Mouse (Mus musculus) hindbrain, embryonic 15.5 days (tissue): ENCODE results near the gene Pax2. TPM values are rescaled to one million over a fixed set of nuclear protein-coding genes. Genes with fewer than 3 reads are reported as not detected.

ENCODE experiments used
- ATAC-seq: fragments of 200-750 bp; cut with Nextera tagmentation; 2 replicates; pipeline ENCODE4 v1.8.0; 2017; ENCODE audit warnings: low read depth, moderate number of reproducible peaks, moderate TSS enrichment; ENCODE audit not compliant: low FRiP score
- H3K27ac ChIP-seq: fragments of 300-500 bp; sonication (generic); replicated peaks from 2 replicates; pipeline ENCODE4 v1.5.1; 2015; ENCODE audit warnings: mild to moderate bottlenecking, inconsistent platforms
- H3K27me3 ChIP-seq: fragments of 300-500 bp; sonication (generic); 2 replicates; pipeline ENCODE4 v1.6.1; 2015; ENCODE audit warnings: control low read depth, inconsistent platforms
- H3K36me3 ChIP-seq: fragments of 300-500 bp; sonication (generic); 2 replicates; pipeline ENCODE4 v1.6.1; 2015; ENCODE audit warnings: control low read depth, inconsistent platforms
- H3K4me1 ChIP-seq: fragments of 300-500 bp; sonication (generic); replicated peaks from 2 replicates; pipeline ENCODE4 v1.6.1; 2015; ENCODE audit warnings: control low read depth, inconsistent platforms
- H3K4me2 ChIP-seq: fragments of 300-500 bp; sonication (generic); 2 replicates; pipeline ENCODE4 v1.6.1; 2015; ENCODE audit warnings: moderate library complexity, mild to moderate bottlenecking, inconsistent platforms
- H3K4me3 ChIP-seq: fragments of 300-500 bp; sonication (generic); 2 replicates; pipeline ENCODE4 v1.5.1; 2015; ENCODE audit warnings: mild to moderate bottlenecking, inconsistent platforms
- H3K9ac ChIP-seq: fragments of 300-500 bp; sonication (generic); 2 replicates; pipeline ENCODE4 v1.6.1; 2015; ENCODE audit warnings: inconsistent platforms
- H3K9me3 ChIP-seq: fragments of 300-500 bp; sonication (generic); 2 replicates; pipeline ENCODE4 v1.6.1; 2016; ENCODE audit warnings: control low read depth, inconsistent platforms
- WGBS: fragments of 180-500 bp; shearing (Covaris S2); methylation state at CpG from one replicate; pipeline ENCODE4 v1.1.7; 2015; 5-methylcytosine and 5-hydroxymethylcytosine counted together
- polyA plus RNA-seq: library from polyadenylated mRNA; unstranded; fragments of >200 nt; fragmentation: Nextera tagmentation; extraction: Ambion mirVana; gene quantifications from 2 replicates; pipeline ENCODE4 v1.2.1, GENCODE M21; 2015

Pax2 gene
- polyA plus RNA-seq: 12.3 and 15.5 TPM in 2 replicates

GRCm38 (mm10) chr19:44755693-44756420, at the start of gene Pax2:
Gene Pax2 (plus strand): TSS chr19:44756045.
- Histone ChIP-seq H3K4me3 (peak within 1 kb of the TSS; percentile 40), H3K27ac (peak within 1 kb of the TSS; percentile 80), H3K9ac (peak within 1 kb of the TSS; percentile 42), H3K27me3 (peaks cover 49% of the 10 kb centered on the region), H3K4me1 (peaks cover 52% of the 10 kb centered on the region), H3K9me3 (no peaks in the 10 kb centered on the region), H3K4me2 (peak within 1 kb of the TSS; percentile 52), H3K36me3 (no peaks in the 10 kb centered on the region)
- WGBS: under 1% methylated on average over 44 of the region's 52 CpGs
- ATAC-seq: peak; percentile 39

GRCm38 (mm10) chr19:44708885-44709284, 47.0 kb upstream of the Pax2 start:
- 72% methylated on average over 3 of the region's 3 CpGs for WGBS

GRCm38 (mm10) chr19:44716731-44717600, 38.9 kb upstream of the Pax2 start:
- Histone ChIP-seq H3K36me3 (no peaks in the 10 kb centered on the region), H3K4me2 (no peak overlapping the region), H3K4me3 (no peak overlapping the region), H3K9ac (no peak overlapping the region), H3K4me1 (peaks cover 13% of the 10 kb centered on the region), H3K27me3 (peaks cover 43% of the 10 kb centered on the region), H3K9me3 (no peaks in the 10 kb centered on the region), H3K27ac (no peak overlapping the region)
- ATAC-seq: no peak
- 47% methylated on average over 22 of the region's 22 CpGs for WGBS

More at GRCm38 (mm10) chr19:44708885-44709284, 47.0 kb upstream of the Pax2 start:
- Histone ChIP-seq H3K4me3 (no peak overlapping the region), H3K4me1 (no peaks in the 10 kb centered on the region), H3K27me3 (peaks cover 19% of the 10 kb centered on the region), H3K4me2 (no peak overlapping the region), H3K36me3 (no peaks in the 10 kb centered on the region), H3K27ac (no peak overlapping the region), H3K9ac (no peak overlapping the region), H3K9me3 (no peaks in the 10 kb centered on the region)
- ATAC-seq: no peak

GRCm38 (mm10) chr19:44719292-44720193, 36.3 kb upstream of the Pax2 start:
- no peak for ATAC-seq

GRCm38 (mm10) chr19:44720194-44720521, 35.7 kb upstream of the Pax2 start:
- Histone ChIP-seq H3K9ac (peak overlapping the region; percentile 34), H3K27ac (no peak overlapping the region), H3K4me1 (peaks cover 24% of the 10 kb centered on the region), H3K27me3 (peaks cover 69% of the 10 kb centered on the region), H3K4me3 (peak overlapping the region; percentile 36), H3K9me3 (no peaks in the 10 kb centered on the region), H3K4me2 (peak overlapping the region; percentile 79), H3K36me3 (no peaks in the 10 kb centered on the region)
- under 1% methylated on average over 29 of the region's 29 CpGs for WGBS
- no peak for ATAC-seq

More at GRCm38 (mm10) chr19:44719292-44720193, 36.3 kb upstream of the Pax2 start:
- no peak overlapping the region for H3K27ac ChIP-seq
- no peaks in the 10 kb centered on the region for H3K9me3 ChIP-seq
- H3K4me1 ChIP-seq: peaks cover 24% of the 10 kb centered on the region
- H3K9ac ChIP-seq: peak overlapping the region; percentile 34
- H3K4me3 ChIP-seq: peak overlapping the region; percentile 36
- no peaks in the 10 kb centered on the region for H3K36me3 ChIP-seq
- peaks cover 63% of the 10 kb centered on the region for H3K27me3 ChIP-seq
- WGBS: 3% methylated on average over 30 of the region's 30 CpGs
- peak overlapping the region; percentile 79 for H3K4me2 ChIP-seq

GRCm38 (mm10) chr19:44723611-44724440, 32.0 kb upstream of the Pax2 start:
- no peak overlapping the region for H3K27ac ChIP-seq
- 1% methylated on average over 36 of the region's 36 CpGs for WGBS
- H3K4me3 ChIP-seq: peak overlapping the region; percentile 21
- peaks cover 78% of the 10 kb centered on the region for H3K27me3 ChIP-seq
- peak overlapping the region; percentile 53 for H3K4me2 ChIP-seq
- no peaks in the 10 kb centered on the region for H3K9me3 ChIP-seq
- peaks cover 33% of the 10 kb centered on the region for H3K4me1 ChIP-seq
- peak; percentile 49 for ATAC-seq
- H3K9ac ChIP-seq: no peak overlapping the region
- H3K36me3 ChIP-seq: no peaks in the 10 kb centered on the region

GRCm38 (mm10) chr19:44725951-44726791, 29.7 kb upstream of the Pax2 start:
- peak; percentile 47; the same call in 1 of the 2 replicates for ATAC-seq
- Histone ChIP-seq H3K27ac (peak overlapping the region; percentile 72), H3K27me3 (peaks cover 71% of the 10 kb centered on the region), H3K4me2 (peak overlapping the region; percentile 84), H3K4me1 (peaks cover 20% of the 10 kb centered on the region), H3K9me3 (no peaks in the 10 kb centered on the region), H3K36me3 (no peaks in the 10 kb centered on the region), H3K4me3 (peak overlapping the region; percentile 48), H3K9ac (peak overlapping the region; percentile 67)
- under 1% methylated on average over 39 of the region's 55 CpGs for WGBS

- Histone ChIP-seq H3K27me3 (peaks cover 90% of the 10 kb centered on the region), H3K36me3 (no peaks in the 10 kb centered on the region), H3K27ac (no peak overlapping the region), H3K9ac (peak overlapping the region; percentile 27; the same call in 1 of the 2 replicates), H3K9me3 (no peaks in the 10 kb centered on the region), H3K4me3 (peak overlapping the region; percentile 33), H3K4me1 (peaks cover 18% of the 10 kb centered on the region), H3K4me2 (peak overlapping the region; percentile 57)
- no peak for ATAC-seq
- 1% methylated on average over 20 of the region's 21 CpGs for WGBS
These were observed 21.7 kb upstream of the Pax2 start for GRCm38 (mm10) chr19:44734116-44734515.

- H3K4me2 ChIP-seq: peak overlapping the region; percentile 57
- H3K9me3 ChIP-seq: no peaks in the 10 kb centered on the region
- peak overlapping the region; percentile 33 for H3K4me3 ChIP-seq
- H3K4me1 ChIP-seq: peaks cover 18% of the 10 kb centered on the region
- no peak for ATAC-seq
- under 1% methylated on average over 33 of the region's 33 CpGs for WGBS
- H3K27me3 ChIP-seq: peaks cover 91% of the 10 kb centered on the region
- H3K27ac ChIP-seq: no peak overlapping the region
- H3K9ac ChIP-seq: peak overlapping the region; percentile 27; the same call in 1 of the 2 replicates
- H3K36me3 ChIP-seq: no peaks in the 10 kb centered on the region
These were observed 21.2 kb upstream of the Pax2 start for GRCm38 (mm10) chr19:44734682-44735081.

- Histone ChIP-seq H3K4me1 (peaks cover 16% of the 10 kb centered on the region), H3K4me3 (no peak overlapping the region), H3K9ac (no peak overlapping the region), H3K27ac (no peak overlapping the region), H3K27me3 (peaks cover 80% of the 10 kb centered on the region), H3K36me3 (no peaks in the 10 kb centered on the region), H3K4me2 (peak overlapping the region; percentile 17; the same call in 1 of the 2 replicates), H3K9me3 (no peaks in the 10 kb centered on the region)
- 3% methylated on average over 16 of the region's 16 CpGs for WGBS
- ATAC-seq: no peak
These were observed 15.5 kb upstream of the Pax2 start for GRCm38 (mm10) chr19:44740300-44740699.
